Mouse (Mus musculus) intestine, embryonic 14.5 days (tissue): ENCODE results near the gene Thbs1. TPM values are rescaled to one million over a fixed set of nuclear protein-coding genes. Genes with fewer than 3 reads are reported as not detected.

ENCODE experiments used
- ATAC-seq: fragments of 200-750 bp; cut with Nextera tagmentation; replicated peaks from 2 replicates; pipeline ENCODE4 v1.8.0; 2017; ENCODE audit warnings: low read depth, moderate number of reproducible peaks, moderate TSS enrichment, moderate library complexity; ENCODE audit not compliant: low FRiP score, low TSS enrichment
- DNase-seq: peaks from one replicate; pipeline ENCODE4 v3.0.0-alpha.2; 2018; ENCODE audit warnings: low spot score
- H3K27ac ChIP-seq: fragments of 300-500 bp; sonication (generic); 2 replicates; pipeline ENCODE4 v1.5.1; 2014; ENCODE audit warnings: low read depth, mild to moderate bottlenecking, control low read depth
- H3K27me3 ChIP-seq: fragments of 300-500 bp; sonication (generic); replicated peaks from 2 replicates; pipeline ENCODE4 v1.6.1; 2014; ENCODE audit warnings: low read length, control low read depth; ENCODE audit not compliant: control insufficient read depth, insufficient read depth
- H3K36me3 ChIP-seq: fragments of 300-500 bp; sonication (generic); 2 replicates; pipeline ENCODE4 v1.6.1; 2014; ENCODE audit warnings: low read length, control low read depth; ENCODE audit not compliant: control insufficient read depth, insufficient read depth
- H3K4me1 ChIP-seq: fragments of 300-500 bp; sonication (generic); replicated peaks from 2 replicates; pipeline ENCODE4 v1.6.1; 2014; ENCODE audit warnings: low read length, control low read depth, mixed read lengths; ENCODE audit not compliant: control insufficient read depth, insufficient read depth
- H3K4me2 ChIP-seq: fragments of 300-500 bp; sonication (generic); 2 replicates; pipeline ENCODE4 v1.6.1; 2014; ENCODE audit warnings: low read length
- H3K4me3 ChIP-seq: fragments of 300-500 bp; sonication (generic); 2 replicates; pipeline ENCODE4 v1.5.1; 2014; ENCODE audit warnings: low read depth, low read length, control low read depth, mixed read lengths
- H3K9ac ChIP-seq: fragments of 300-500 bp; sonication (generic); 2 replicates; pipeline ENCODE4 v1.6.1; 2014; ENCODE audit warnings: mild to moderate bottlenecking, low read length
- H3K9me3 ChIP-seq: fragments of 300-500 bp; sonication (generic); 2 replicates; pipeline ENCODE4 v1.6.1; 2016; ENCODE audit warnings: low read length, control low read depth; ENCODE audit not compliant: control insufficient read depth
- WGBS: fragments of 180-500 bp; shearing (Covaris S2); extraction: QIAGEN DNeasy Blood & Tissue Kit; methylation state at CpG from one replicate; pipeline ENCODE4 v1.1.7; 2014; 5-methylcytosine and 5-hydroxymethylcytosine counted together
- polyA plus RNA-seq: library from polyadenylated mRNA; unstranded; fragments of >200 nt; fragmentation: Nextera tagmentation; extraction: Ambion mirVana; gene quantifications from 2 replicates; pipeline ENCODE4 v1.2.1, GENCODE M21; 2014

The Thbs1 gene
- polyA plus RNA-seq, 1 experiment from 2014 or later, result 24.2 TPM

- no peak for DNase-seq
- H3K27ac ChIP-seq, result no peak overlapping the region
- no peaks in the 10 kb centered on the region for H3K9me3 ChIP-seq
- ATAC-seq, result no peak
- H3K4me1 ChIP-seq, result peaks cover 20% of the 10 kb centered on the region
- no peak overlapping the region for H3K9ac ChIP-seq
- no peaks in the 10 kb centered on the region for H3K27me3 ChIP-seq
- 66% methylated on average over 11 of the region's 11 CpGs for WGBS
- no peak overlapping the region for H3K4me2 ChIP-seq
- no peak overlapping the region for H3K4me3 ChIP-seq
- peaks cover 78% of the 10 kb centered on the region for H3K36me3 ChIP-seq
These were observed 5.7 kb downstream of the Thbs1 start for GRCm38 (mm10) chr2:118117401-118117800.

GRCm38 (mm10) chr2:118118045-118118444 is 6.4 kb downstream of the Thbs1 start:
- Histone ChIP-seq H3K9ac (no peak overlapping the region), H3K9me3 (no peaks in the 10 kb centered on the region), H3K27ac (no peak overlapping the region), H3K4me2 (no peak overlapping the region), H3K27me3 (no peaks in the 10 kb centered on the region), H3K36me3 (peaks cover 84% of the 10 kb centered on the region), H3K4me3 (no peak overlapping the region), H3K4me1 (peaks cover 20% of the 10 kb centered on the region)
- WGBS, result 84% methylated on average over 6 of the region's 6 CpGs
- ATAC-seq (no peak), DNase-seq (no peak)

GRCm38 (mm10) chr2:118118515-118118914 is 6.8 kb downstream of the Thbs1 start:
- Histone ChIP-seq H3K4me1 (peaks cover 20% of the 10 kb centered on the region), H3K27me3 (no peaks in the 10 kb centered on the region), H3K27ac (no peak overlapping the region), H3K36me3 (peaks cover 89% of the 10 kb centered on the region), H3K4me2 (no peak overlapping the region), H3K4me3 (no peak overlapping the region), H3K9me3 (no peaks in the 10 kb centered on the region), H3K9ac (no peak overlapping the region)
- DNase-seq, result no peak
- WGBS, result 94% methylated on average over 7 of the region's 7 CpGs
- no peak for ATAC-seq

DNA sequence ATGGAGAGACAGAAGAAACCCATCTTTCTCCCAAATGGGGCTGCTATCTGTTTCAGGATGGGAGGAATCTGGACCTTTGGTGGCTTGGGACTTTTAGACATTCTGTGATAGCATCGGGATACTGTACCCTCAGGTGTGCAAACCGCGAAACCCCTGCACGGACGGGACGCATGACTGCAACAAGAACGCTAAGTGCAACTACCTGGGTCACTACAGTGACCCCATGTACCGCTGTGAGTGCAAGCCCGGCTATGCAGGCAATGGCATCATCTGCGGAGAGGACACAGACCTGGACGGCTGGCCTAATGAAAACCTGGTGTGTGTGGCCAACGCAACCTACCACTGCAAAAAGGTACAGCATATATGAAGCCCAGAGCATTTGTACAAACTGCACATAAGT is 8.0 kb downstream of the Thbs1 start:
- Histone ChIP-seq H3K27ac (no peak overlapping the region), H3K4me1 (peaks cover 11% of the 10 kb centered on the region), H3K4me3 (no peak overlapping the region), H3K27me3 (no peaks in the 10 kb centered on the region), H3K4me2 (no peak overlapping the region), H3K9me3 (no peaks in the 10 kb centered on the region), H3K9ac (no peak overlapping the region), H3K36me3 (peaks cover 98% of the 10 kb centered on the region)
- WGBS, result 97% methylated on average over 12 of the region's 12 CpGs
- ATAC-seq (no peak), DNase-seq (no peak)

DNA sequence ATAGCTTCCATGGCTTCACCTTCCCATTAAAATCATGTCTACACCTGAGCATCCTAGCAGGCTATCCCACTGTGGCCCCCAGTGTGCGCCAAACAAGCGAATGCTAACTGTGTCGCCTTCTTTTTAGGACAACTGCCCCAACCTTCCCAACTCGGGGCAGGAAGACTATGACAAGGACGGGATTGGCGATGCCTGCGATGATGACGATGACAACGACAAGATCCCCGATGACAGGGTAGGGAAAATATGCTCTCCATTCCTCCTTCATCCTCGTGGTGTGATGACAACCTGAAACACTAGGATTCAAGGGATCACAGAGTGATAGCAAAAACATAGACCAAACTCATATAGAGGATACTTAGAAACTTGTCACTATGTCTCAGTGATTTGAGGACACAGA is 8.4 kb downstream of the Thbs1 start:
- DNase-seq (no peak), ATAC-seq (no peak)
- Histone ChIP-seq H3K4me3 (no peak overlapping the region), H3K4me1 (peaks cover 8% of the 10 kb centered on the region), H3K9ac (no peak overlapping the region), H3K4me2 (no peak overlapping the region), H3K36me3 (peaks cover 98% of the 10 kb centered on the region), H3K27ac (no peak overlapping the region), H3K27me3 (no peaks in the 10 kb centered on the region), H3K9me3 (no peaks in the 10 kb centered on the region)
- 94% methylated on average over 11 of the region's 11 CpGs for WGBS

GRCm38 (mm10) chr2:118120751-118121150 is 9.1 kb downstream of the Thbs1 start:
- ATAC-seq, result no peak
- peaks cover 2% of the 10 kb centered on the region; the same call in 1 of the 2 replicates for H3K4me1 ChIP-seq
- H3K27ac ChIP-seq, result no peak overlapping the region
- no peaks in the 10 kb centered on the region for H3K27me3 ChIP-seq
- WGBS, result 93% methylated on average over 7 of the region's 7 CpGs
- no peak for DNase-seq
- H3K9me3 ChIP-seq, result no peaks in the 10 kb centered on the region
- peaks cover 98% of the 10 kb centered on the region for H3K36me3 ChIP-seq
- H3K4me3 ChIP-seq, result no peak overlapping the region
- H3K4me2 ChIP-seq, result no peak overlapping the region
- no peak overlapping the region for H3K9ac ChIP-seq

- Histone ChIP-seq H3K4me1 (no peaks in the 10 kb centered on the region), H3K4me3 (no peak overlapping the region), H3K27ac (no peak overlapping the region), H3K27me3 (no peaks in the 10 kb centered on the region), H3K9ac (no peak overlapping the region), H3K36me3 (peaks cover 90% of the 10 kb centered on the region), H3K9me3 (no peaks in the 10 kb centered on the region), H3K4me2 (no peak overlapping the region)
- DNase-seq (no peak), ATAC-seq (no peak)
- WGBS, result 92% methylated on average over 6 of the region's 6 CpGs
These were observed 10.6 kb downstream of the Thbs1 start for GRCm38 (mm10) chr2:118122291-118122690.

- Histone ChIP-seq H3K9ac (no peak overlapping the region), H3K27me3 (no peaks in the 10 kb centered on the region), H3K9me3 (no peaks in the 10 kb centered on the region), H3K36me3 (peaks cover 76% of the 10 kb centered on the region), H3K4me1 (no peaks in the 10 kb centered on the region), H3K4me3 (no peak overlapping the region), H3K27ac (no peak overlapping the region), H3K4me2 (no peak overlapping the region)
- DNase-seq, result no peak
- no peak for ATAC-seq
- 89% methylated on average over 9 of the region's 9 CpGs for WGBS
These were observed 12.1 kb downstream of the Thbs1 start for GRCm38 (mm10) chr2:118123743-118124142.

DNA sequence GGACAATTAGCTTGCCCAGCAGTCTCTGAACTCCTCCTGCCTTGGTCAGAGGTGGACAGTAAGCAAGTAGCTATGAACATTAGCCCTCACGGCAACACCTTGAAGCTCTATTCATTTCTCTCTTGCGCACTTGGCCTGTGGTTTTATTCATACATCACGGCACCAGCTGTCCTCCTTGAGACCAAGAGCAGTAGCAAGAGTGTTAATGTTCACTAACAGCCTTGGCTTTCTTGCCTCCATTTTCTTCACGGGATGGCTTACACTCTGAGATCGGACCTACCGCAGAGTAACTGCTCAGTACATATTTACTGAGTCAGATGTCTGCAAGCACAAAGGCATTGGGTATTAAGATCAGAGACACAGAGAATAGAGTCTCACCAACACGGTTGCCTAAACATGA is 12.8 kb downstream of the Thbs1 start:
- Histone ChIP-seq H3K27ac (no peak overlapping the region), H3K9ac (no peak overlapping the region), H3K9me3 (no peaks in the 10 kb centered on the region), H3K4me2 (no peak overlapping the region), H3K36me3 (peaks cover 69% of the 10 kb centered on the region), H3K4me1 (no peaks in the 10 kb centered on the region), H3K4me3 (no peak overlapping the region), H3K27me3 (no peaks in the 10 kb centered on the region)
- DNase-seq (no peak), ATAC-seq (no peak)
- WGBS, result 84% methylated on average over 7 of the region's 7 CpGs
